Mouse (Mus musculus) heart, adult 9 months (tissue): ENCODE results near the gene Olfr38.

Experiments used
- DNase-seq, 2 experiments: peaks; one replicate each; pipeline ENCODE4 v3.0.0; 2022; ENCODE audit warnings: low spot score in 2 of 2

Olfr38 gene

GRCm38 (mm10) chr6:42756104-42756503 lies at the start of gene Olfr38:
TSS of gene Olfr38 (plus strand) at chr6:42756404.
- no peak for DNase-seq

DNA sequence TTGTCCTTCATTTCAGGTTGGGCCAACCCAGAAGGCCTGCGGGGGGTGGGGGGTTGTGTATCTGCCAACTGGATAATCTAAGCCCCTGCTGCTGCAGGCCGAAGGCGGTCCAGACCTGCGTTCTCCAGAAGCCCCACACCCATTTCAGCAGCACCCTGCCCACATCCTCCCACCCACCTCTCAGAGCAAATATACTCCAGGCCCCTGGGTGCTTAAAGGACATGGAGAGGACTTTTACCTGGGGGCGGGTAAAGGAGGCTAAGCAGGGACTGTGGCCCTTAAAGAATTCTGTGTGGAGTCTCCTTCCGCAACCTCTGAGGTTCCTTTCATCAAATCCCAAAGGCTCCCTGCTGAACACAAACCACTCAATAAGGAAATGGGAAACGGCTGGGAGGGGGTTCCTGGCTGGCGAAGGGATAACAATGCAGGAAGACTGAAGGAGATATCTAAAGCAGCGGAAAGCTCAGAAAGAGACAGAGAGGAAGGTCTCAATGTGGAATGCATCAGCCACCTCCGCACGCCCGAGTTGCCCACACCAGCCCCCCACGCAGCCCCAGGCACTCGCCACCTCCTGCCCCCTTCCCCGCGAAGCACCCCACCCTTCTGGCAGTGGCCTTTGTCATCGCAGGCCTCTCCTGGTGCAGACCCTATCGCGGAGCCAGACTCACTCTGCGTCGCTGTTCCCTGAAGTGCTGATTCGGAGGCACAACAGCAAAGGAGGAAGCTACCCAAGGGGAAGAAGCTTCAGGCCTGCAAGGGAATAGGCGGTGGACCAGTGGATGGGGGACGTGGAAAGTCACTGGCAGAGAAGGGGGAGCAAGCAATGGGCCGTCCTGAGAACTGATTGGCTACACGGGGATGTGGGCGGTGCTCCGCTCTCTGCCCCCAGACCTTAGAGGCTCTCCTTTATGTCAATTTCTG lies 46.7 kb upstream of the Olfr38 start, which contains the start of gene Tcaf1:
Gene Tcaf1 (minus strand): TSS at position 798 of the 921 bp plus-strand sequence.
- DNase-seq, result peak; percentile 81

DNA sequence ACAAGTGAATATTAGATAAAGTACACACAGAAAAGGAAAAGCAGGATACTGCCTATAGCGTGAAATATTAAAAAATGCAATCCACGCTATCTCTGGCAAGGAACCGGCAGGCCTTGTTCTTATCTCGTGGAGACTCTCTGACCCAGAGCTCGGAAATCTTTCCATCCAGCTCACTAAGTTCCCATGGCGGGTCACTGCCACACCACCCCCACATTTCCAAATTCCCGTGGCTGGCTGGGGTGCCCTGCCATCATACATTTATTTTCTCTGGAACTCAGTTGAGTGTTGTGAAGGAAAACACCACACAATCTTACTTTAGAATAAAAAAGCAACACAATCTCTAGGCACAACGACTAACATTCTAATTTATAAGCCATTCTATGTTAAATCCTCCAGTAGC lies 41.5 kb upstream of the Olfr38 start:
- no peak for DNase-seq

GRCm38 (mm10) chr6:42717973-42718372 lies 38.2 kb upstream of the Olfr38 start:
- DNase-seq, result no peak

DNA sequence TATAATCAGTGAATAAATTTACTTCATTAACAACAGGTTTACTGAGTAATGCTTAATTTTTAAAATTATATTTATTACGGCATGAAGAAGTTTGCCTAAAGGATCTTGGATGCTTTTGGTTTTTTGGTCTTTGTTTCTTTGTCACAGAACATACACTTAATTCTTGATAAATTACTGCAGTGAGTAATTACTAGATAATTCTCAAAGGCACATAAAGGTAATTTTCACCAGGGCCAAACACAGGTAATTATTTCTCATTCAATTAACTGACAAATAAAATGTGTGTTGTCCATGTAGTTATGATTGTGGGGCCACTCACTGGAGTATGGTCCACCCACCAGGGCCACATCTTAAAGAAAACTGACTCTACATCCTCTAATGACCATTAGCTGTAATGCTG lies 17.1 kb upstream of the Olfr38 start, which contains the start of gene Olfr453:
Gene Olfr453 (plus strand): TSS at position 301 of the 400 bp plus-strand sequence.
- DNase-seq, result no peak

GRCm38 (mm10) chr6:42742303-42742702 lies 13.9 kb upstream of the Olfr38 start:
- no peak for DNase-seq

DNA sequence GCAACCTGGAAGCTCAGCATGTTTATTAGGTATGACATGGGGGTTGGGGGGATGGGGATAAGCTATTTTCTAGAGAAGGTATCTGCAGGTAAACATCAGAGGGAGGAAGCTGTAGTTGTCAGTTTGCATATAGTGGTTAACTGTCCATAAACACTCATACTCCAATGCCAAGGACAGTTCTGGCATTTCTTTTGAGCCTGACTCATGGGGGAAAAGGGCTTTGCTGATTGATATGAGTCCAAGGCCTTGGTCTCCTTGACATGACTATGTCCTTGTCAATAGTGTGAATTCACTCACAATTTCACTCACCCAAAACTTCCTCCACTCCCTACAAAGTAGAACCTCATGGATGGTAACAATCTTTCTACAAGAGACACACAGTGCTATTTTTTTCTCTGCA lies 8.4 kb upstream of the Olfr38 start:
- DNase-seq, result no peak

- DNase-seq, result no peak
These were observed 20.9 kb downstream of the Olfr38 start for GRCm38 (mm10) chr6:42777066-42777465.

DNA sequence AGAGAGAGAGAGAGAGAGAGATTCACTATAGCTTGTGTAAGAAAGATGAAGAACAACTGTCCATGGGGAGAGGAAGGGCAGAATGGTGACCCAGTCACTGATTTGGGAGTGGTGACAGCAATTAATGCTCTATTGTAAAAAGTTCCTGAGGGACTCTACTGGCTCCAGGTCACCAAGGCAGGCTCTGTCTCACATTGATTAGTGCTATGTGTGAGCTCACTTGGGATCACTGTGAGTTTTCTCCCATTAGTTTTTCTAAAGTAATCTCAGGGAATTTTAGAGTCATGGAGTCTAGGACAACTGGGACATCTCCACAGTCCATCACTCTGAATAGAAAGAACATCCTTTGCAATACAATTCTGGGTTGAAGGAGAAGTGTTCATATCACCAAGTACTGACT lies 28.6 kb downstream of the Olfr38 start, which contains the start of gene Olfr452:
Gene Olfr452 (plus strand): TSS at position 301 of the 400 bp plus-strand sequence.
- DNase-seq, result no peak

GRCm38 (mm10) chr6:42790247-42790948 lies 34.2 kb downstream of the Olfr38 start:
- no peak for DNase-seq

- no peak for DNase-seq
These were observed 34.8 kb downstream of the Olfr38 start for GRCm38 (mm10) chr6:42790949-42791556.

DNA sequence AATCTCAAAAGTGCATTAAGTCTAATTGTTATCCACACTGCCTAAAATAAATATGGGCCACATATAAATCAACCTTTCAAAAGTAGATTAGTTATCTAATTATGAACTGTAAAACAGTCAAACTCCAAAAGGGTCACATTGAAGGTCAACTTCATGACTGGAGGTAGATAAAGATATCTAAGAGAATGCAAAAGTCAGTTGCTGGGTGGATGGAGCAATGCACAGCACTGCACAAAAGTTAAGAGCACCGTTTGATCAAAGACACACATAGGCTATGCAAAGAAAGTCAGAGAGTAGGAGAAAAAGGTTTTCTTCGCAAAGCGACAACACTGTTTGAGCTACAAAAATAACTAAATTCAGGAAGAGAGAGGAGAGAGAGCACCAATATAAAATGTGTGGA lies 38.8 kb downstream of the Olfr38 start:
- no peak for DNase-seq

DNA sequence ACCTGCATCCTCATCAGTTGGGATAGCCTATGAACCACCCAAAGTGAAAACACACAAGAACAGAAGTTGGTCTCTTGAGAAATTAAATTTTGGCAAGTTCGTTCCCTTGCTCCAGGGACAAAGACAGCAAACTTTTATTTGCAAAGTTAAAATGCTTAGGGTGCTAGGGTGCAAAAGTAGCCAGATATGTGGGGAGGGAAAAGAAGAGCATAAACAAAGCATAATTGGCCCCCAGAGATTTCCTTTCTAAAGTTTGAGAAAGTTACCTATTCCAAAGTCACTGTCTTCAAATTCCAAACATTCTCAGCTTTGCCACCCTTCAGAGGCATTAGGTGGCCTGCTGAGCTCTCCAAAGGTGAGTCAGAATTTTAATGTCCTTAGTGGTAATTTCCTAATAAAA lies 55.4 kb downstream of the Olfr38 start, which contains the start of gene Olfr450:
Gene Olfr450 (plus strand): TSS at position 301 of the 400 bp plus-strand sequence.
- DNase-seq, result no peak
